Mouse (Mus musculus): ENCODE measurements around the gene Slc16a5. TPM values are rescaled to one million over a fixed set of nuclear protein-coding genes. Genes with fewer than 3 reads are reported as not detected.

The Slc16a5 gene
- polyA plus RNA-seq, 1 experiment: not detected

DNA sequence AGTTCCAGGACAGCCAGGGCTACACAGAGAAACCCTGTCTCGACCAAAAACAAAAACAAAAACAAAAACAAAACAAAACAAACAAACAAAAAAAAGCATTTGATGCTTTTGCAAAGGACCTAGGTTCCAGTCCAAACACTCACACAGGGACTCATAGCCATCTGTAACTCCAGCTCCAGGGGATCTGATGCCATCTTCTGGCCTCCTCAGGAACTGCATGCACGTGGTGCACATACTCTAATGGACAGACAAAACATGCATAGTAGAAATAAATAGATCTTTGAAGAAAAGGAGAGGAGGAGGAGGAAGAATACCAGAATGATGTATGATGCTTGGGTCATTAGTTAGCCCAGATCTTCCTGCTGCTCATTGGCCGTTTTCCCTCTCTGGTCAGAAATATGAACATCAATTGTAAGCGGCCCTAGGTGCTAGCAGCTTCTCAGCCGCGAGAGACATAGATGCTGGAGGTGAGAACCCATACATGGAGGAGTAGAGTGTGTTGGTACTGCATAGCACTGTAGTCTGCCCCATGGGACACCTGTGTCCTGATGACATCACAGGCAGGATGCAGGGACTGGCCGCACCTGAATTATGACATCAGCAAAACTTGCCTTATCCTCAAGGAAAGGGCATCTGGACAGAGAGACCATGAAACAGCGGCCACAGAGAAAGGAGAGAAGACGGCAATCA, 22.2 kb upstream of the Slc16a5 start, which contains the start of gene Trim80:
Gene Trim80, plus strand, starts transcription at position 640 of the 690 bp plus-strand sequence.
- H3K27ac ChIP-seq (ENCODE audit: insufficient read depth, low read depth, low read length): no peak within 1 kb of the TSS
- WGBS: 94% methylated on average over 9 of the region's 9 CpGs
- H3K4me1 ChIP-seq (ENCODE audit: control insufficient read depth, insufficient read depth, low read length): peaks cover 13% of the 10 kb centered on the region
- TF ChIP-seq CTCF (IDR thresholded peaks at IDR 0.05; ENCODE audit: insufficient read depth, low read depth, low read length): no peak
- no peak for TF ChIP-seq POLR2A (IDR thresholded peaks at IDR 0.05; ENCODE audit: insufficient read depth, low read depth, low read length)
- H3K4me3 ChIP-seq (ENCODE audit: insufficient read depth, low read depth, low read length): no peak within 1 kb of the TSS

DNA sequence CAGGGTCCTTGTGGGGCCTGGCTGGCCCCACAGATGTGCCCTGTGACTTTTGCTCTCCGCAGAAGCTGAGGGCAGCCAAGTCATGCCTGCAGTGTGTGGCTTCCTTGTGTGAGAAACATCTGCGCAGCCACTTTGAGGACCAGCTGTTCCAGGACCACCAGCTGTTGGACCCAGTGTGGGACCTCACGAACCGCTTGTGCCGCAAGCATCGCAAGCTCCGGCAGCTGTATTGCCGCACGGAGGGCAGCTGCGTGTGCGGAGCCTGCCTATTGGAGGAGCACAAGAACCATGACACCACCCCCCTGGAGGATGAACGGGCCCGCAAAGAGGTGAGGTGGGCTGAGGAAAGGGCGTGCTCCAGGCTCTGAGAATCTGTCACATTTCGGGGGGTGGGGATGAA, 20.9 kb upstream of the Slc16a5 start:
- H3K27ac ChIP-seq (ENCODE audit: insufficient read depth, low read depth, low read length): no peak overlapping the region
- WGBS: 63% methylated on average over 15 of the region's 15 CpGs
- H3K4me3 ChIP-seq (ENCODE audit: insufficient read depth, low read depth, low read length): no peak overlapping the region
- peaks cover 1% of the 10 kb centered on the region for H3K4me1 ChIP-seq (ENCODE audit: control insufficient read depth, insufficient read depth, low read length)
- TF ChIP-seq POLR2A (IDR thresholded peaks at IDR 0.05; ENCODE audit: insufficient read depth, low read depth, low read length) (no peak), CTCF (IDR thresholded peaks at IDR 0.05; ENCODE audit: insufficient read depth, low read depth, low read length) (no peak)

- no peak for TF ChIP-seq POLR2A (IDR thresholded peaks at IDR 0.05; ENCODE audit: insufficient read depth, low read depth, low read length)
- TF ChIP-seq CTCF (IDR thresholded peaks at IDR 0.05; ENCODE audit: insufficient read depth, low read depth, low read length): no peak
- Histone ChIP-seq H3K4me1 (ENCODE audit: control insufficient read depth, insufficient read depth, low read length) (no peaks in the 10 kb centered on the region), H3K4me3 (ENCODE audit: insufficient read depth, low read depth, low read length) (no peak overlapping the region), H3K27ac (ENCODE audit: insufficient read depth, low read depth, low read length) (no peak overlapping the region)
- 76% methylated on average over 3 of the region's 3 CpGs for WGBS
Observed at GRCm38 (mm10) chr11:115446906-115447305, 15.4 kb upstream of the Slc16a5 start.

DNA sequence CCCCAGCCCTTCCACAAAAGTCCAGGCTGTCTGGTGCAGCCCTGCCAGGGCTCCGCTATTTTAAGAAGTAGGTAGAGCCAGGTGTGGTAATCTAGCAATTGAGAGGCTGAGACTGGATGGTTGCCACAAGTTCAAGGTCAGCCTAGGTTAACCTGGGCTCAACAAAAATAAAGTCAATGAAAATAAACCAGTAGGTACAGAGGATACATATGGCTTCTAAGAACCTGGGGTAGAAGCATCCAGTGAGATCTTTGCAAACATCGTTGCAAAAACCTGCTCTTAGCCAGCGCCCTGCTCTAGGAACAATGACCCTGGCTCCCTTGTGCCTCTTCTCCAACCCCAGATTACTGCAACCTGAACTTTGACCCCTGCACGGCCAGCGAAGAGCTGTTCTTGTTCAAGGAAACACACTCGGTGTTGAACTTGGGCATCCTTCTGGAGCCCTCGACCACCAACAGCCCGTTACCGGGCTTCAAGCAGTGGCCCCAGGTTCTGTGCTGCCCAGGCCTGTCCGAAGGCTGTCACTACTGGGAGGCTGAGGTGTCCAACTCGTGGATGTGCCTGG, 14.9 kb upstream of the Slc16a5 start:
- H3K4me3 ChIP-seq (ENCODE audit: insufficient read depth, low read depth, low read length): no peak overlapping the region
- TF ChIP-seq CTCF (IDR thresholded peaks at IDR 0.05; ENCODE audit: insufficient read depth, low read depth, low read length) (no peak), POLR2A (IDR thresholded peaks at IDR 0.05; ENCODE audit: insufficient read depth, low read depth, low read length) (no peak)
- WGBS: 90% methylated on average over 11 of the region's 11 CpGs
- no peak overlapping the region for H3K27ac ChIP-seq (ENCODE audit: insufficient read depth, low read depth, low read length)
- no peaks in the 10 kb centered on the region for H3K4me1 ChIP-seq (ENCODE audit: control insufficient read depth, insufficient read depth, low read length)

DNA sequence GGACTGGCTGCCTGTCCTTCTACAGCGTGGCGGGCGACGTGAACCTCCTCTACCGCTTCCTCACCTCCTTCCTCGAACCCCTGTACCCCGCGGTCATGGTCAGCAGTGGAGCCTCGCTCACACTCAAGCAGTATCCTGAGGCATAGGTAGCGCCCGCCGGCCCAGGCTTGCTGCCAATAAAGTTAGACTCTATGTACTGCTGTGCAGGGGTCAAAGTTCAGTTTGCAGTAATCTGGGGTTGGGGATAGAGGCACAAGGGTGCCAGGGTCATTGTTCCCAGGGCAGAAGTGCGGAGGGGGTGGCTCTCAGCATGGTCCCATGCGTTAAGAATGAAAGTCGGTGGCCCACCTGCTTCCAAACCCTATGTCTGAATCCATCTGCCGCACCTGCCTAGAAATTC, 14.2 kb upstream of the Slc16a5 start:
- no peaks in the 10 kb centered on the region for H3K4me1 ChIP-seq (ENCODE audit: control insufficient read depth, insufficient read depth, low read length)
- H3K27ac ChIP-seq (ENCODE audit: insufficient read depth, low read depth, low read length): no peak overlapping the region
- no peak for TF ChIP-seq CTCF (IDR thresholded peaks at IDR 0.05; ENCODE audit: insufficient read depth, low read depth, low read length)
- TF ChIP-seq POLR2A (IDR thresholded peaks at IDR 0.05; ENCODE audit: insufficient read depth, low read depth, low read length): no peak
- WGBS: 93% methylated on average over 16 of the region's 16 CpGs
- H3K4me3 ChIP-seq (ENCODE audit: insufficient read depth, low read depth, low read length): no peak overlapping the region

DNA sequence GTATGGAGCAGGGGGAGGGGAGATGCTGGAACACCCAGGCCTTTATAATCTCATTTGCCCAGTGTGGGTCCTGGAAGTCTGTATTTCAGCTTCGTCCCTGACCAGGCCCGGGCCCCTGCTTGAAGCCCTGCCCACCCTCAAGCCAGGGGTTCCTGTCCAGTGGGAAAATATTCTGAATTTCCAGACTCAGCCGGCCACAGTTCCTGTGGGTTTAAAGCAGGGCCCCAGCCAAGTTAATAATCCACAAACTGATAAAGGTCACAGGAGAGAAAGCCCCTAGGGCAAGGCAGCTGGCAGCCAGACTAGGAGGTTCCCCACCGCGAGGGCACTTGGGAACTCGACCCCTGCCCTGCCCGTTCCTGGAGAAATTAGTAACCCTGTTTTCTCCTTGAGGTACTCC, 13.3 kb upstream of the Slc16a5 start:
- H3K27ac ChIP-seq (ENCODE audit: insufficient read depth, low read depth, low read length): no peak overlapping the region
- no peak for TF ChIP-seq POLR2A (IDR thresholded peaks at IDR 0.05; ENCODE audit: insufficient read depth, low read depth, low read length)
- TF ChIP-seq CTCF (IDR thresholded peaks at IDR 0.05; ENCODE audit: insufficient read depth, low read depth, low read length): no peak
- H3K4me1 ChIP-seq (ENCODE audit: control insufficient read depth, insufficient read depth, low read length): no peaks in the 10 kb centered on the region
- no peak overlapping the region for H3K4me3 ChIP-seq (ENCODE audit: insufficient read depth, low read depth, low read length)
- WGBS: 71% methylated on average over 7 of the region's 7 CpGs

DNA sequence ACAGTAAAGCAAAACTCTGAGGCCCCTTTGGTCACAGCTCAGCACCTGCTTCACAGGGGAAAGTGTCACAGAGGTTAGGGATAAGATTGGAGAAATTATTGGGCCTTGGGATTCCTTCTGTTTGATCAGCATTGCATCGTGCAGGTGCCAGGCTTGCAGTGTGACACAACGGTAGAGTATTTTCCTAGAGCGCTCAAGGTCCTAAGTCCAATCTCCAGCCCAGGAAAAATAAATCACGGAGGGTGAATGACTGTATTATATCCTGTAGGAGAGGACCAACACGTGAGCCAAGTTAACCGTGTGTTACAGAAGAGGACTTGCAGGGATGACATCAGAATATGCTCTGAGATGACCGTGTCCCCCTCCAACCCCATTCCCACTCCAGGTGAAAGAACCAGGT, 12.1 kb upstream of the Slc16a5 start:
- Histone ChIP-seq H3K4me3 (ENCODE audit: insufficient read depth, low read depth, low read length) (no peak overlapping the region), H3K4me1 (ENCODE audit: control insufficient read depth, insufficient read depth, low read length) (no peaks in the 10 kb centered on the region), H3K27ac (ENCODE audit: insufficient read depth, low read depth, low read length) (no peak overlapping the region)
- TF ChIP-seq POLR2A (IDR thresholded peaks at IDR 0.05; ENCODE audit: insufficient read depth, low read depth, low read length) (no peak), CTCF (IDR thresholded peaks at IDR 0.05; ENCODE audit: insufficient read depth, low read depth, low read length) (no peak)
- WGBS: 95% methylated on average over 7 of the region's 7 CpGs

GRCm38 (mm10) chr11:115451781-115452241, 10.5 kb upstream of the Slc16a5 start:
- WGBS: 77% methylated on average over 8 of the region's 8 CpGs
- TF ChIP-seq POLR2A (IDR thresholded peaks at IDR 0.05; ENCODE audit: insufficient read depth, low read depth, low read length): no peak
- TF ChIP-seq CTCF (IDR thresholded peaks at IDR 0.05; ENCODE audit: insufficient read depth, low read depth, low read length): no peak
- H3K4me1 ChIP-seq (ENCODE audit: control insufficient read depth, insufficient read depth, low read length): no peaks in the 10 kb centered on the region
- no peak overlapping the region for H3K4me3 ChIP-seq (ENCODE audit: insufficient read depth, low read depth, low read length)
- H3K27ac ChIP-seq (ENCODE audit: insufficient read depth, low read depth, low read length): no peak overlapping the region

DNA sequence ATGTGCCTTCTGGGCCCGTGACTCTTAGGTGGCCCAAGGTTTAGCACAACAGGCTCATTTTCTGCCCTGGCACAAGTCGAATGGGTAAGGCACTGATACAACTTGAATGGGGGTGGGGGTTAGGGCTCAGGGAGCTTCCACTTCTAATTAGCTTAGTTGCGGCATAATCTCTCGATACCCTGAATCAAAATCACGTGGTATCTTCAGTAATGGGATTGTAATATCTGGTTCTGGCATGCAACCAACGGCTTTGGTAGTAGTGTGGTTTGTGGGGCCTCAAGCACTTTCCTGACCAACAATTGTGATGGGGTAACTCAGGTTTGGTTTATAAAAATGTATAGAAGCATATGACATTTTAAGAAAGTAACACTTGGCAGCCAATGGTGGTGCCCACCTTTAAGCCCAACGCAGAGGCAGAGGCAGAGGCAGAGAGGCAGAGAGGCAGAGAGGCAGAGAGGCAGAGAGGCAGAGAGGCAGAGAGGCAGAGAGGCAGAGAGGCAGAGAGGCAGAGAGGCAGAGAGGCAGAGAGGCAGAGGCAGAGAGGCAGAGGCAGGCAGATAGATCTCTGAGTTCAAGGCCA, 9.9 kb upstream of the Slc16a5 start:
- Histone ChIP-seq H3K27ac (ENCODE audit: insufficient read depth, low read depth, low read length) (no peak overlapping the region; the same call in 1 of the 2 replicates), H3K4me1 (ENCODE audit: control insufficient read depth, insufficient read depth, low read length) (peaks cover 1% of the 10 kb centered on the region; the same call in 1 of the 2 replicates), H3K4me3 (ENCODE audit: insufficient read depth, low read depth, low read length) (no peak overlapping the region)
- TF ChIP-seq CTCF (IDR thresholded peaks at IDR 0.05; ENCODE audit: insufficient read depth, low read depth, low read length) (no peak), POLR2A (IDR thresholded peaks at IDR 0.05; ENCODE audit: insufficient read depth, low read depth, low read length) (no peak)
- WGBS: 75% methylated on average over 7 of the region's 7 CpGs
